Mouse (Mus musculus) c-Kit-positive CD71-negative TER-119-negative erythroid progenitor cells, embryonic 14.5 days (primary cell): ENCODE measurements around the gene Gm5089.

Experiments used
- DNase-seq: peaks from one replicate; pipeline ENCODE4 v3.0.0-alpha.2; 2013; ENCODE audit warnings: low read depth

The Gm5089 gene

DNA sequence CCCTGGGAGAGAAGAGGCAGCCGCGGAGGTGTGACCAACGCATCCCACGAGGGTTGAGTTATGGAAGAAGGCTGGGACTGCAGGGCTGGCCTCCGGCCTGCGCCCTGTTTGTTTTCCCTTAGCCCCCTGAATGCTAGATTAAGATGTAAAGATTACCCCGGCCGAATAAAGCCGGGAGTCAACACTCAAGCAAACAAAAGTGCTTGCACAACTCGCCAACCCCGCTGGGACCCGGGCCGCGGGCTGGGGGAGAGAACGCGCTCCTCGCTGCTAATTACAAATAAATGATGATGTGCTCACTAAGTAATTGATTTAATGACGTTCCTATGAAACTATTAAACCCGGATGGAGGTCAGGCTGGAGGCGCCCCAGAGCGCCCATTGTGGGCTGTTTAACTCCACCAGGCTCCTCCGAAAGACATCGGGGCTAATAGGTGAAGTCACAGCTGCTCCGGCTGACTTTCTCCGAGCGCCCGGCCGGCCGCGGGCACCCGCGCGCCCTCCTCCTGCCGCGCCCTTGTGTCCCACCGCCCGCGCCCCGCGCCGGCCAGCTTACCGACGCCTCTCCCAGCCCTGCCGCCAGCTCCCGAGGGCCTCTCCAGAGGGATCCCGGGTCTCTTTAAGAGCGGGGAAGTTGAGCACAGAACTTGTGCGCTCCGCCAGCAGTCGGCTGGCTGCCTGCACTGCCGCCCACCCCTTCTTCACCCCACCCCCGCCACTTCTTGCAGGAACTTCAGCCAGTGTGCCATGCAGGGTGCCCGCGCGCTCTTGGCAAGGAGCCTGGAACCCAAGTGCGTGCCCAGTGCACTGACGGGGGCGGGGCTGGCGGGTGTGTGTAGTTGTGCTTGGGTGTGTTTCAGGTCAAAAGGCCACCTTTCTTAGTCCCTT, at the start of gene Gm5089:
TSS of gene Gm5089 (minus strand) at position 620 of the 887 bp plus-strand sequence.
- no peak for DNase-seq

DNA sequence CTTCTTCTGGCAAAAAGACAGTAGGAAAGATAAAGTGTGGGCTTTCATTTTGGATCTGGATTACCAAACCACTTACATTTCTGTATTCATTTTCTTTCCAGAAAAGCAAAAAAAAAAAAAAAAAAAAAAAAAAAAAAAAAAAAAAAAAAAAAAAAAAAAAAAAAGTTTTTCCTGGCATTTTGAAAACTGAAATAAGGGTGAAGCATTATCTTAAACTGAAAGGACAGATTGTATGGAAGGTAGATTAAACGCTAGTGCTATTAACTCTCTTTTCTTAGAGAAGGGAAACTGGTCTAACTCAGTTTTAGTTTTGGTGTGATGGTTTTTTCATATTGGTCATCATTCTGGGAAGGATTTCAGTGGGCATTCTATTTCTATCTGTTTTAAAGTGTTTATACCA, 41.1 kb upstream of the Gm5089 start:
- DNase-seq, result no peak

DNA sequence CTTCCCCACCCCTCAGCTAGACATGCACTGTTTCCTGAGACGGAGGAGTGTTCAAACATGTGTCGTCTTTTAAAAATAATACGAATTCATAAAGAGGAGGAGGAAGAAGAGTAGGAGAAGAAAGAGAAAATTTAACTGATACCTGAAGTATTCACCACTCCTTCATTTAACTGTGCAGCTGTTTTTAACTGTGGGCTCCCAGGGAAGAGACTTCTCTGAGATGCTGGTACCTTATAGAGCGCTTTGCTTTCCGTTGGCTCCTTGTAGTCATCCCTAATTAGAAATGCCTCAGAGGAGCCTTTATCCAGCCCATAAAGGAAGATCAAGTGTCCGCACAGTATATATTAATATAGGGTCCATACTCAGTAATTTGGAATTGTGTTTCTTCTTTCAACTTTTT, 40.6 kb upstream of the Gm5089 start:
- DNase-seq, result no peak

DNA sequence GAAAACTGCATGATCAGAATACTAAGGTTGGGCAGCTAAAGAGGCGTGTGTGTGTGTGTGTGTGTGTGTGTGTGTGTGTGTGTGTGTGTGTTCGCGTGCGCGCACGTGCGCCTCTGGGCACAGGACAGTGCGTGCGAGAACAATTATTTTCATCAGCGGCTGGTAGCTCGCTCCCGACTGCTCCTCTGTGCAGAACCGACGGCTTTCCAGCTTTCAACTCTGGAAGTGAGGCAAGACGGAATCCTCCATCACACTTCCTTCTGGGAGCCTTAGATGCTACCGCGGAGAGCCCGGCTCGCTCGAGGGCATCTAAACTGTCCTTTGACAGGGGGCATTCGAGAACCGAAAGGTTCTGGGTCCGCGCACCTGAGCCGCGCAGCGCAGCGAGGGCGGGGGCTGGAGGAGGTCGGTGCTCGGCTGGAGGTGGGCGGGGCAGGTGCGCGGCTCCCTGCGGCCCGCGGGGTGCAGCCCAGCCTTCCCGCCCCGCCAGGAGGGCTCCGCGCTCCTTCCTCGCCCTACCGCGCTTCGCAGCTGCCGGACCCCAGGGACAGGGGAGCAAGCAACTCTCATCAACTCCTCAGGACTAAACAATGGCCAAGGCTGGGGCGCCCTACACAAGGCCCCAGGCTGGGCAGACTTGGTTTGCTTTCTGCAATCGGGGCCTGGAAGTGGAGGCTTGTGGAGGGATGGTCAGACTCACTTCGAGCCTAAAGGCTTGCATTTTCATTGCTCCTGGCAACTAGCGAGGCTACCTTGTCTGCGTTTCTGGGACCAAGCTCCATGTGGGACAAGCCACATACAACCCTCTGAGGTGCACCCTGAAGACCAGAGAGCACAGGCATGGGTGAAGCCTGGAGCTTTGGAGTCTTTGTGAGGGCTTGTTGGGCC, 39.8 kb upstream of the Gm5089 start, which contains the start of gene Gm10837:
TSS of gene Gm10837 (plus strand) at position 146 of the 888 bp plus-strand sequence.
- DNase-seq, result no peak

DNA sequence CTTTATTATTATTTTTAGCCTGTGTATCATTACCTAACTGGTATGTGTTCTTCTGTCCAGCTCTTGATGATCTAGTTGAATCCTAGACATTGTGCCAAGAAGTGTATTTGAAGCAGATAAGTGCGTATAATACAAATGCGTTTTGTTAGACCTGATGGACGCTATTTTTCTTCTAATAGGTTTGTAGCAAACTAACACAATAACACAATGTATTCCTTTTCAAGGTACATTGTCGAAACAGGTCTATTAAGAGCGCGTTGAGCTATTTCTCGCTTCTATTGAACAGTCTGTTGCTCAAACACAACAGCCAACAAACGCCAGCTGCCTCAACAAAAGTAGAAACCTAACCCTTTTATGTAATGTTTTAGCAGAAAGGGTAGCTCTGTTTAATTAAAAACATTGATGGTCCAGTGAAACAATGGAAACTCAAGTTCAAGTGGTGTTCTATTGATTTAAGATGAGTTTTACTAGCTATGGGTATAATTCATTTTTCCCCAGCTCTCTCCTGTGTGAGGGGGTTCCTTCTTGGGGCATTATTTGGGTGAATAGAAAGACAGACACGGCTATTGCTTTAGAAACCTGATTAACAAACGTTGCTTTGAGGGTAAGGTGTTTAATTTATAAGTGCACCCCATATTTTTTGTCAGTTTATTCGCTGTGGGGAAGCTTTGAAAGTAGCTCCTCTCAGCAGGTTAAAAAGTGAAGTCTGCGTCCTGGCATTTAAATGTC, 38.9 kb upstream of the Gm5089 start:
- no peak for DNase-seq

DNA sequence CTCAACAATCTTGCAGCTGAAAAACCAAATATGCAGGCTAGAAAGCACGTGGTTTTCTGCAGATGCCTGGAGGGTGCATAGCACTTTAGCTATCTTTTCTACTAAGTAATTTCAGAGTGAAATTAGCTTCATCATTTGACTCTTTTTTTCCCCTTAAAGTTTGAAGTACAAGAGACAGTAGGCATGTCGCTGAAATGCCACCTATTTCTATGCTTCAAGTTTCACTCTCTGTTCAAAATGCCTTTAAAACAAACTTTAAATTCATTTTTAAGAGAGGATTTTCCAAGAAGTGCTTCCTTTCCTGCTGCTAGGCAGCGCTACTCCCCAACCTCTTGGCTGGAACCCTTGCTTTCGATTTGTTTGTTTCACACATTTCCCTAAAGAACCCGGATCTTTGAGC, 38.1 kb upstream of the Gm5089 start:
- no peak for DNase-seq

DNA sequence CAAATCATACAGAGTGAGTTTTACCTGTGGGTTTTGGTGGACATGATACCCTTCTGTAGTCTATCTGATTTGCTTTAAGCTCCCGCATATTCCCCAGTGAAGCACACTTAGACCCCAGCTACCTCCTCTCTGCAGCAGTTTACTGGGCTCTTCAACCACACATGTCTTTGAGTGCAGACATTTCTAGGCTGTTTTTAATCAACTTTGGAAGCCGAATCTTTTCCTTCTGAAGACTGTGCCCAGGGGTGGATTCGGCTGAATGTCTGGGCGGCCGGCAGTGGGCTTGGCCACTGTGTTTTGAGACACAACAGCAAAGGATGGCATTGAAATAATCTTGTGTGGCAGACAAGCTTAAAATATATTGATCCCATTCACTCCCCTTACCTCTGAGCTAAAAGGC, 36.5 kb upstream of the Gm5089 start:
- no peak for DNase-seq

DNA sequence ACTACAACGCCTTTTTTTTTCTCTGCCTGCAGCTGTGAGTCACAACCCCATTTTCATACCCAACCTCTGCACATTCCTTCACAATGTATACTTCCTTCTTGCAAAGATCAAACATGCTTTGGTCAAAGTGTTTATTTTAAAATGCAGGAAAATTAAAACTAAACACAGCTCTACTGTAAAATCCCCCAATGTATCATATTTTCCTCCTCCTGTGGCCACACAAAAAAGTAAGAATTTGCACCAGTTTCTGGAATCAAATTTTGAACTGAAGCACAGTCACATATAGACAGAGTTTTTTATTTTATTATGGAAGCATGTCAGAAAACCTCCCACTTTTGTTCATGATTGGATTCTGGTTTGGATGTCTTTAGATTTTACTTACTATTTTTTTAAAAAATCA, 35.7 kb upstream of the Gm5089 start:
- no peak for DNase-seq

DNA sequence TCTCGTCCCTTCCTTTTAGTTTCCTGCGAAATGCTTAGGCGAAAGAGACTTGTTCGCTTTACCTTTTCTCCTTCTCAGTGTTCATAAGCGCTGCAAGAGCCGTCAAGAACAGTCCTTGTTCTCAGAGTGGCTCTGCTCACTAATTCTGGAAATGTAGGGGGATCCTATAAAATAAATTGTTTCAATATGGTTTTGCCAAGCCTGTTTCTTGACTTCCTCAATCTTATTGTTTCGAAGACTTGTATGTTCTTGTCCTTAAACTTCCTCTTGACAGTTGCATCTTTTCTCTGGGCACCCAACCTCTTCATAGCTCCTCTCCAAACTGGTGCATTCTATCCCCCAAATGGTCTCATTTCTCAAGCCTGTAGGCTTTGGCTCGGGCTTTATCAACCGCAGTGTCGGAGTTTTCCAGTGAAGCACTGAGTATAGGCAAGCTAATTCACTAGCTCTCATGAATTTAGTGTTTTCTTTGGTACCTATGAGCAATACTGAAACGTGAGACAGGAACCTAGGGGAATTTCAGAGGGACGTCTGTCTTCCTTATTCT, 34.8 kb upstream of the Gm5089 start:
- no peak for DNase-seq

DNA sequence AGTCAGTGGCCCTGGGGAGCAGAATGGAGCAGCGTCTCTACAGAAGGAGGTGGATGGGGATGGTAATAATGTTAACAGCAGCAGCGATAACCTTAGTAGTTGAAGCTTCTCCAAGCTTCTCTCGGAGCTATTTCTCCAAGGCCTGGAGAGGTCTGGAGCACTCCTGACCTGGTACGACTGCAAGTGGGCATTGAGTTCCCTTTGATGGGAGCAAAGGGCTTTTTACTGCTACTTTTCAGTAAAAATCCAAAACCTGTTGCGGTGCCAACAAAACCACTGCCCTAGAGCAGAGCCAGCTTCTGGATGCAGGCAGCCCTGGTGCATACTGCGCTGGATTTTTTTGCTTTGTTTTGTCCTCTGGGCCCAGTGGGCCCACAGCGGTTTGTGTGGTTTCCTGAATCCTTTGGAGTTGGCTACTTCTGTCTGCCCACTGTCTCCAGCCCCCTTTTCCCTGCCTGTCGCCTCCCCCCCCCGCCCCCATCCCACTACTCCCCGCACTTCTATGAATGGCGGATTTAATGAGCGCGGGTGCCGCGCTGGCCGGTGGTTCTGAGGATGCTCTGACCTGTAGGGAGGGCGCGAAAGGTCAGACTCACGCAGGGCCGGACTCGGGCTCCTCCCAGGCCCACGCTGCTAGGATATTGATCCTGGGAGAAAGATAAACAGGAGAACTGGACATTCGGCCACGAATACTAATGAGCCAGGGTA, 34.1 kb upstream of the Gm5089 start:
- DNase-seq, result no peak

DNA sequence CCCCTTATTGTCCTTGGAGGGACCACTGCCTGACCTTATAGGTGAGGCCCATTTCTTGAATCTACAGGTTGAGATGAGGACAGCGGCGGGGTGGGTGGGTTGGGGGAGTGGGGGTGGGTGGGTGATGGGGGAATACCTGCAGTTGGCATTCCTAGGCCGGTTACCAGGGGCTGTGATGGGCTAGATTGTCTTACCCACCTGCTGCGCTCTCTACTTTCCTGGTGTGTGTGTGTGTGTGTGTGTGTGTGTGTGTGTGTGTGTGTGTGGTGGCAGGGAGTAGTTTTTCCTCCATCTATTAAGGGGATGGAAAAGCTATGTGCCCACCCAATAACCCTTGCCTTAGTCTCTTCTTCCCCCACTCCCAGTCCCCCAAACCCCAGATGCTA, 33.5 kb upstream of the Gm5089 start:
- no peak for DNase-seq

DNA sequence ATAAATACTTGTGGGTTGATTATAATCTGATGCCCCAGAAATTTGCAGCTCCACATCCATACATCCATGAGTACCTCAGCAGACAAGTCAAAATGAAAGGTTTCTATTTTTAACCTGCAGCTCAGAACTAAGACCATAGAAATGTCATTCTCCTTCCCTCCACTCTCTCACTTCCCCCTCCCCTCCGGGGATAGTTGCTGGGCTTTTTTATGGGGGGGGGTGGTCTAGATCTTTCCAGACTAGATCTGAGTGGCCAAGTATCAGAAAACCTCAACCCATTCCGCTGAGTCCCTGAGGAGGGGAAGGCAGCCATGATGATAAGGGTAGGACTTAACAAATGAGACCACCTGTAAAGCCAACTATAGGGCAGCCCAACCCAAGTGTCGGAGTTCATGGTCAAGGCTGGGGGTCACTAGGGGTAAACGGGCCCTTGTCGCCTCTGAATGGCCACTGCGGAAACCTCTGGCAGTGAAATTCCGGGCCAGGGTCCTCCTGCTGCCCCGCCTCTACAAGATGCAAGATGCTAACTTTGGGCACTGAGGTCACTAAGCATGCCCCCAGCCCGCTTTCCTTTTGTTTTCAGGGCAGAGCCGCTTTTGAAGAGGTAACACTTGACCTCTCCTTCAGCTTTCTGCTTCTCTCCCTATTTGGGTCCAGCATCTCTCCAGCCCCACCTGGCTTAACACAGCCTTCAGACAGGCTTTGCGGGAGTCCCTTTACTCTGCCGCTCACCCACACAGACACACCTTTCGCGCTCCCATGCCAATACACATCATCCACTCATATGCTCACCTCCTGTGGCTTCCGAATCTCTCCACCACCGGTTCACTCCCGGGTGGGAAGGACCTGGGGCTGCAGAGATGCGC, 32.9 kb upstream of the Gm5089 start:
- no peak for DNase-seq

DNA sequence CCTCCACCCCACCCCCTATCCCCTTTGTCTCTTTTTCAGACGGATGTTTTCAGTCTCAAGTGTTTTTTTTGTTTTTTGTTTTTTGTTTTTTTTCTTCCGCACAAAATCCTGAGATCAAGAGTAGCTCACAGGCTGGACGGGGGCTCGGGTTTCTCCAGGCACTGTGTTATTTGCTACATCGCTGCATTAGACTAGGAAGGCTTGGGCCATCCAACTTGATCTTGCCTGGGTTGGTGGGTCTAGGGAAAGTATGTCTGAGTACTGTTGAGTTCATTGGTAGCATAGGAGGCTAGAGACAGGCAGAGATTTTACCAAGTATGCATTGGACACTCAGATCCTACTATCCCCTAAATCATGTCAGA, 32.1 kb upstream of the Gm5089 start:
- DNase-seq, result no peak

DNA sequence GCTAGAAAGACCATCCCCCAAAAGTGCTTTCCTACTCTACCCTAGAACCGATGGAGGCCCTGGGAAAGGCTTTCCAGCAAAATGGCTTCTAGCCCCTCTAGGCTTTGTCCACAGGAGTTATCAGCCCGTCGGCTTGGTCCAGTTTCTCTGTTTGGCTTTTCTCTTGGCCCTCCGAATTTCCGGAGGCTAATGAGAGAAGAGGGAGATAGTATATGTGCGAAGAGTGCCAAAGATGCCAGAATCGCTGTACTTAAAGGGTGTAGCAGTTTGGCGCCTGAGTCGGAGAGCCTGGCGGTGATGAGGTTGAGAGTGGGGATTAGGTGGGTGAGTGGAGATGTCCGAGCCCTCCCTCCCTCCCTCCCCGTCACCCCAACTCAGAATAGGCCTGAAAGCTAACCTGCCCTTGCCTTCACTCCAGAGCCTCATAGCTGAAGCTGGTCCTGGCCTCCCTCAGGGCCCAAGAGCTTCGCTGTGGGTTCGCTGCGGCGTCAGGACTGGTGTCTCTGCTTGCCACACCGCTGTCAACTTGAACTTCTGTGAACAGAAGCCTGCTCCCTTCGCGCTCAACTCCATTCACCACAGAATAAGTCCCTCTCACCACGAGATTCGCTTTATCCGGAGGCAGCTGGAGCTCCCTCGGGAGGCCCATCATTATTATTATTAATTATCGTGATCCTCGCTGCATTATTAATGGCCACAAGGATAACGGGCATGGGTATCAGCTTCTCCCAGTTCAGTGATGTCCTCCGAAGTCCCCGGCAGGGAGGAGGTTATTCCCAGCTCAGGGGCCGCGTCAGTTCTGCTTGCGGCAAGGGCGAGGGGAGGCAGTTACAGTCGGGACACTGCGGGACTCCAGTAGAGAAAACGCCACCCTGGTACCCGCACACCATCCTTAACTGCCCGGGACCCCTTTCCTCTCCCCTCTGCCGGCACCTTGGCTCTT, 31.4 kb upstream of the Gm5089 start:
- DNase-seq, result no peak

DNA sequence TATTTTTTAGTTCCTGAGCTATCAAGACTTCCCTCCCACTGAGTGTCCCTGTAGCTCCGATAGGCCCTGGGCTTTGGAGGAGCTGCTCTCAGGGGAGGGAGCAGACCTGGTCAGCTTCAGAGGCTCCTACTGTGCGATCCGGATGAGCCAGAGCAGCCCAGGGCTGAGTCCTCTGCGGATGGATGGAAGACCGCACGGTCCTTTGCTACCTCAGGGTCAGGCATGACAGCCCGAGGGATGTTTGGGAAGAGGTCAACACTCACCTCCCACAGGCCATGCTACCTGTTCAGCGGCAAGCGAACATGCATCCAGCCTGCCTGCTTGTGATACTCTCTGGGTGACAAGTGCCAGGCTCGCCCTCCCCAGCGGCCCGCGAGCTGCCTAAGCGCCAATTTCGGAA, 30.3 kb upstream of the Gm5089 start:
- DNase-seq, result no peak

DNA sequence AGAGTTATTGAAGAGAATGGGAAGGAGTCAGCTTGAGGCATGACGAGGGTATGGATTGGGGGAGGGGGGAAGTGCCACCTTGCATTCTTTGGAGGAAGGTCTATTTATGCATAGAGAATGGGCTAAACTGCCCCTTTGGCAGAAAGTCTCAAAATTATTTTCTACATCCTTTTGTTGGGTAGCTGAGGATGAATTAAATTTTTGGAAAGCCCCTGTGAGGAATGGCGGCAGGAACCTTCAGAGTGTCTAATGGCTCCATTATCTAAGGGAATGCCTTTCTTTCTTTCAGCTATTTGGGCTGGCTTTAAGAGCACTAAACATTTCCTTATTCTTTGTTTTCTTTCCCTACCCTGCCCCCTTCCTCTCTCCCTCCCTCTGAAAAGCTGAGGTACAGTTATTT, 29.4 kb upstream of the Gm5089 start:
- DNase-seq, result no peak

DNA sequence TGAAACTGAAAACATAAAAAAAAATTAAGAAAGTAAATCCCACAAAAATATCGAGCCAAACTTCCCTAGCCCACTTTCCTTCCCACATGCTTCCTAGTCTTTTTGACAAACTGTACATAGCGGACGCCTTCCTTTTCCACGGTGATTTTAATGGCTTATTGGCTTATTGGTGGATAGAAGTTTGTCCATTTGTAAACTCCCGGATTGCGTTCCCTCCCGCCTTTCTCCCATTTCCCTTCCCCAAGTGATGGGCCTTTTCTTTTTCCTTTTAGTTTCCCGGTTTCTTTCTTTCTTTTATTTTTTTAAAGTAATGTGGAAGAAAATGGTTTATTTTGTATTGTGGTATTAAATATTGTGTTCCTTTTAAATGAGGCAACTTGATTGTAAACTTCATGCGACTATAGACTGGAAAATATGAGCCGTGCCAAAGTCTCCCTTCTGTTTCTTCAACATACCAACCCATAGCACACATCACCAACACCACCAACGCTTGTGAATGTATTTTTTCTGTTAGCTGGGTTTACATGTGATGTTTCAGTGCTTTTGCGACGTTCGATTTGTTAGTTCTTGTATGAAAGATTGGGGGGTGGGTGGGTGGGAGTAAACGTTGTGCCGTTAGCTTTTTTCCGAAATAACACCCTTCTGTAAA, 28.7 kb upstream of the Gm5089 start:
- DNase-seq, result no peak

DNA sequence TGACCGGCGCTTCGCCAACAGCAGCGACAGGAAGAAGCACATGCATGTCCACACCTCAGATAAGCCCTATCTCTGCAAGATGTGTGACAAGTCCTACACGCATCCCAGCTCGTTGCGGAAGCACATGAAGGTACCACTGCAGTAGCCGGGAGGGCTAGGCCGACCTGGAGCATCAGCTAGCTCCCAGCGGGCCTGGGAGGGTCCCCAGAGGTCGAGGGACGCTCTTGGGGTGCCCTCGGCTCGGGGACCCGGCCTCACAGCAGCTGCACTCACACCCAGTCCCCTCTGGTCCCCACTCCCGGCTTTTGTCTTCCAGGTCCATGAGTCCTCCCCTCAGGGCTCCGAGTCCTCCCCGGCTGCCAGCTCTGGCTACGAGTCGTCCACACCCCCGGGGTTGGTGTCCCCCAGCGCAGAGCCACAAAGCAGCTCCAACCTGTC, 27.7 kb upstream of the Gm5089 start:
- no peak for DNase-seq
